Mouse (Mus musculus): Measurements from ENCODE around the gene Wdfy4.

- TF ChIP-seq CTCF (IDR thresholded peaks at IDR 0.05; ENCODE audit: borderline replicate concordance, insufficient read depth, low read length) (no peak), POLR2A (IDR thresholded peaks at IDR 0.05; ENCODE audit: low read depth, low read length) (no peak)
Observed at GRCm38 (mm10) chr14:33116590-33116989, 68.7 kb downstream of the Wdfy4 start.
